Mouse (Mus musculus): ENCODE data around the gene Defa23.
A peak's percentile ranks its signal among the peaks of the same experiment; 100 is the strongest.
"Not testable (repeated sequence)": the region's sequence is repeated elsewhere in the genome, so short reads cannot be mapped to it uniquely, and the experiment has no call there.

The Defa23 gene

GRCm38 (mm10) chr8:21054747-21055146, at the start of gene Defa23:
Gene Defa23 (plus strand): TSS chr8:21055047.
- not testable (repeated sequence) for DNase-seq (ENCODE audit: low read depth, low spot score)

- DNase-seq (ENCODE audit: low read depth, low spot score): no peak
These were observed 48.0 kb upstream of the Defa23 start for GRCm38 (mm10) chr8:21006801-21007200.

GRCm38 (mm10) chr8:21008578-21008977, 46.3 kb upstream of the Defa23 start:
- peak; percentile 68 for DNase-seq (ENCODE audit: low read depth, low spot score)

- DNase-seq (ENCODE audit: low read depth, low spot score): not testable (repeated sequence)
These were observed 44.3 kb upstream of the Defa23 start for GRCm38 (mm10) chr8:21010548-21010947.

GRCm38 (mm10) chr8:21025245-21025644, 29.6 kb upstream of the Defa23 start, which contains the start of gene Defa21:
Gene Defa21 (plus strand): TSS chr8:21025545.
- DNase-seq (ENCODE audit: low read depth, low spot score): not testable (repeated sequence)

- DNase-seq (ENCODE audit: low read depth, low spot score): not testable (repeated sequence)
These were observed 9.9 kb downstream of the Defa23 start, which contains the start of gene Defa35 for GRCm38 (mm10) chr8:21064738-21065137. Gene Defa35 (plus strand): TSS chr8:21065038.

- DNase-seq (ENCODE audit: low read depth, low spot score): not testable (repeated sequence)
These were observed 29.3 kb downstream of the Defa23 start, which contains the start of gene Defa25 for GRCm38 (mm10) chr8:21084142-21084541. Gene Defa25 (plus strand): TSS chr8:21084442.

- DNase-seq (ENCODE audit: low read depth, low spot score): peak; percentile 56
These were observed 38.3 kb downstream of the Defa23 start for GRCm38 (mm10) chr8:21093106-21093505.

GRCm38 (mm10) chr8:21095950-21096349, 41.1 kb downstream of the Defa23 start, which contains the start of gene Gm14851:
Gene Gm14851 (minus strand): TSS chr8:21096050.
- DNase-seq (ENCODE audit: low read depth, low spot score): not testable (repeated sequence)

Data from forelimb bud, embryonic 11.5 days (tissue).